Mouse (Mus musculus): ENCODE results near the gene Jade3. TPM values are rescaled to one million over a fixed set of nuclear protein-coding genes. Genes with fewer than 3 reads are reported as not detected.
A peak's percentile ranks its signal among the peaks of the same experiment; 100 is the strongest.

Jade3 gene
- polyA plus RNA-seq, 1 experiment from 2014 or later = 6.2 TPM

DNA sequence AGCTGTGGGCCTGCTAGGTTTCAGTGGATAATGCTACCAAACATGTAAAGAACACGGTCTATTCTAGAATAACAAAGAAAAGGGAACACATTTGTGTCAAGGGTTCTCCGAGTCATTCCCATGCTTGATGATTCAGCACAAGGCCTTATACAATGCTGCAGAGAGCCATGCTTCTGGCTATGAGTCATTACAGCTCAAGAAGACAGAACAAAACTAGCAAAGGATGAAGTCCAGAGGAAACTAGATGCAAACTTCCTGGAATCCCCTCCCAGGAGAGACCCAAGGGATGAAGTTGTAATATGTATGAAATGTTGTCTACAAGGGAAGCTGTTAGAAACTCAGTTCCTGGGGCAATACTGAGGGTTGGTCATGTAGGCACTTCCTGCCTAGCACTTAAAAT lies 7.0 kb upstream of the Jade3 start:
- no peaks in the 10 kb centered on the region for H3K27me3 ChIP-seq (replicated peaks; ENCODE audit: insufficient read depth, low read length)
- no peak overlapping the region for H3K27ac ChIP-seq (ENCODE audit: low read length)
- no peaks in the 10 kb centered on the region for H3K9me3 ChIP-seq (ENCODE audit: low read length)
- ATAC-seq = no peak
- WGBS = 80% methylated on average over 2 of the region's 2 CpGs
- TF ChIP-seq CTCF (IDR thresholded peaks at IDR 0.05) (no peak), EP300 (IDR thresholded peaks at IDR 0.05) (no peak)
- no peak overlapping the region for H3K4me2 ChIP-seq (replicated peaks; ENCODE audit: low read depth, low read length)
- H3K36me3 ChIP-seq (ENCODE audit: insufficient read depth, low read length) = no peaks in the 10 kb centered on the region
- H3K4me3 ChIP-seq (ENCODE audit: low read depth, low read length) = no peak overlapping the region
- no peaks in the 10 kb centered on the region for H3K4me1 ChIP-seq (ENCODE audit: insufficient read depth, low read depth, low read length)
- no peak overlapping the region for H3K9ac ChIP-seq (replicated peaks; ENCODE audit: low read depth)
- DNase-seq (ENCODE audit: low spot score) = peak; percentile 6

DNA sequence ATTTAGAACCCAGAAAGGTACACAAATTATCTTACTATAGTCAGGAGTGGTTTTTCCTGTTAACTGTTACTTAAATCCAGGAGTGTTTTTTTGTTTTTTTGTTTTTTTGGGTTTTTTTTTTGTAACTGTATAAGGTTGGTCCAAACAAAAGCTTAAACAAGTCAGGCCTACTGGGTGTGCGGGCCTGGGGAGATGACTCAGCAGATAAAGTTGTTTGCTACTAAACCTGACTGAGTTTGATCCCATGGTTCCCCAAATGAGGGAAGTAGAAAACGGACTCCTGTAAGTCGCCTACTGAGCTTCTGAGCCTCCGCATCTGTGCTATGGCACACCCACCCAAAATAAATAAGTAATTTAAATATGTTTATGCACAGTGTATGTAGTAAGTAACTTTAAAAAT lies 6.0 kb upstream of the Jade3 start:
- no peak overlapping the region for H3K4me3 ChIP-seq (ENCODE audit: low read depth, low read length)
- TF ChIP-seq EP300 (IDR thresholded peaks at IDR 0.05) (no peak), CTCF (IDR thresholded peaks at IDR 0.05) (no peak)
- no peaks in the 10 kb centered on the region for H3K36me3 ChIP-seq (ENCODE audit: insufficient read depth, low read length)
- H3K27me3 ChIP-seq (replicated peaks; ENCODE audit: insufficient read depth, low read length) = no peaks in the 10 kb centered on the region
- H3K27ac ChIP-seq (ENCODE audit: low read length) = no peak overlapping the region
- no peaks in the 10 kb centered on the region for H3K4me1 ChIP-seq (ENCODE audit: insufficient read depth, low read depth, low read length)
- no peak for ATAC-seq
- no peak overlapping the region for H3K9ac ChIP-seq (replicated peaks; ENCODE audit: low read depth)
- H3K9me3 ChIP-seq (ENCODE audit: low read length) = no peaks in the 10 kb centered on the region
- DNase-seq (ENCODE audit: low spot score) = no peak
- 79% methylated on average over 4 of the region's 4 CpGs for WGBS
- no peak overlapping the region for H3K4me2 ChIP-seq (replicated peaks; ENCODE audit: low read depth, low read length)

DNA sequence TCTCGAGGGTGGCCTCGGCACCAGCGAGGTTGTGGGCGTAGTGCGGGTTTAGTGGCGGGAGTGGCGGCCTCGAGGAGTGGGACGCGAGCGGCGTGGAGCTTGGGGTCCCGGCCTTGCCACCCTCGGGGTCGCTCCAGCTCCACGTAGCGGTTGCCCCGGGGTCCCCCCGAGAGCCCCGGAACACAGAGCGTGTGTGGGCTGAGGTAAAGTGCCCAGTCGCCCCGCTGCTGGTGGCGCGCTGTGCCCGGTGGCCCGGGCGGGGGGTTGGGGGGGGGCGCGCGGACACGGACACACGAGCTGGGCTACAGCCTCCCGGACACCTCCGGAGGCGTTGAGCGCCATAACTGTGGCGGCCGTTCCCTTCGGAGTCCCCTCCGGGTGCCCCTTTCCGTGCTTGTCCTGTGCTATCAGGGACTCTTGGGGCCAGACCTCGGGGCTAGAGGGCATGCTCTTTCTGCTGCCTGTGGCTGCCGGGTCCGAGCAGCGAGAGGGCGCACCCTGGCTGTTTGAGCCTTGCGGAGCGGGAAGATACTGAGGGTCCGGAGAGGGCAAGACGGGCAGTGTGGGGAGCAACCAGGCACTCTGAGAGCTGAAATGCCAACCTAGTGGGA lies 456 bp downstream of the Jade3 start:
- ATAC-seq = peak; percentile 11
- no peaks in the 10 kb centered on the region for H3K9me3 ChIP-seq (ENCODE audit: low read length)
- WGBS = 25% methylated on average over 15 of the region's 51 CpGs

DNA sequence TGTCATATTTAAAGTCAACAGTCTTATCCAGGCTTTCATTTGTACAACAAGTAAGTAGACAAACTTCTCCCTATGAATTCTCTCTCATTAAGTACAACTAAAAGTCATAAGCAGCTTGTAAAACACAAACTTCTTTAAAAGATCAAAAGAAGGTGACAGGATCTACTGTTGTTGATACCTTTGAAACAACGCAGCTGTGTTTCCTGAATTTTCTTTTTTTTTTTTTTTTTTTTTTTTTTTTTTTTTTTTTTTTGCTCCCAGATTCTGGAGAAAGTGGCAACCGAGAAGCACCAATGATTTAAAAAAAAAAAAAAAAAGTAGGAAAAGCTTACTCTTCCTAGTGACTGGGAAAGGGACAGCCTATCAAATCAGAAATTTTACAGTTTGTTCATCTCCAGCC lies 57.7 kb downstream of the Jade3 start:
- WGBS = 48% methylated on average over 2 of the region's 2 CpGs
- TF ChIP-seq CTCF (IDR thresholded peaks at IDR 0.05) = no peak
- TF ChIP-seq EP300 (IDR thresholded peaks at IDR 0.05) = no peak
- no peaks in the 10 kb centered on the region for H3K36me3 ChIP-seq (ENCODE audit: insufficient read depth, low read length)
- no peak overlapping the region for H3K4me2 ChIP-seq (replicated peaks; ENCODE audit: low read depth, low read length)
- DNase-seq (ENCODE audit: low spot score) (no peak), ATAC-seq (no peak)
- H3K27me3 ChIP-seq (replicated peaks; ENCODE audit: insufficient read depth, low read length) = no peaks in the 10 kb centered on the region
- H3K27ac ChIP-seq (ENCODE audit: low read length) = no peak overlapping the region
- no peak overlapping the region for H3K4me3 ChIP-seq (ENCODE audit: low read depth, low read length)
- no peaks in the 10 kb centered on the region for H3K9me3 ChIP-seq (ENCODE audit: low read length)
- no peak overlapping the region for H3K9ac ChIP-seq (replicated peaks; ENCODE audit: low read depth)
- no peaks in the 10 kb centered on the region for H3K4me1 ChIP-seq (ENCODE audit: insufficient read depth, low read depth, low read length)

More for the DNA sequence above, 456 bp downstream of the Jade3 start:
- Histone ChIP-seq H3K4me1 (ENCODE audit: insufficient read depth, low read depth, low read length) (no peaks in the 10 kb centered on the region), H3K27me3 (replicated peaks; ENCODE audit: insufficient read depth, low read length) (no peaks in the 10 kb centered on the region), H3K4me3 (ENCODE audit: low read depth, low read length) (peak overlapping the region; percentile 62), H3K4me2 (replicated peaks; ENCODE audit: low read depth, low read length) (peak overlapping the region; percentile 63), H3K9ac (replicated peaks; ENCODE audit: low read depth) (peak overlapping the region; percentile 55), H3K27ac (ENCODE audit: low read length) (peak overlapping the region; percentile 86), H3K36me3 (ENCODE audit: insufficient read depth, low read length) (no peaks in the 10 kb centered on the region)
- DNase-seq (ENCODE audit: low spot score) = peak; percentile 26
- TF ChIP-seq EP300 (IDR thresholded peaks at IDR 0.05) = no peak
- TF ChIP-seq CTCF (IDR thresholded peaks at IDR 0.05) = peak; percentile 48

DNA sequence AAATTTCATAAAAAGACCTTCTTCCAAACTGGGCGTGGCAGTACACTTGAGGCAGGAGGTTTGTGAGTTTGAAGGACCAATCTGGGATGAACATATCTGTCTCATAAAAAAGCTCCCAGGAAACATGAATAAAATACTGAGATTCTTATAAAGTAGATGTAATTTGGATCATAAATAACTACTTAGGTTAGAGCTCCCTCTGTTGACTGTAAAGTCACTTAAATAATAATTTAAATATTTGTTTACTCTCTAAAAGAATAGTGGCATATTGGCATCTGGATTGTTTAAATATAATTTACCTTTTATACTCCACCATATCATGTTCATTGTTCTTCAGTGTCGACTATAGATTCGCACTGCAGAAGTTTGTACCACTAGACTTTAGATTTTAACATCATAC lies 72.2 kb downstream of the Jade3 start:
- no peak for ATAC-seq
- no peaks in the 10 kb centered on the region for H3K4me1 ChIP-seq (ENCODE audit: insufficient read depth, low read depth, low read length)
- DNase-seq (ENCODE audit: low spot score) = peak; percentile 24
- H3K27ac ChIP-seq (ENCODE audit: low read length) = no peak overlapping the region
- no peak overlapping the region for H3K4me2 ChIP-seq (replicated peaks; ENCODE audit: low read depth, low read length)
- H3K4me3 ChIP-seq (ENCODE audit: low read depth, low read length) = no peak overlapping the region
- H3K36me3 ChIP-seq (ENCODE audit: insufficient read depth, low read length) = no peaks in the 10 kb centered on the region
- no peak overlapping the region for H3K9ac ChIP-seq (replicated peaks; ENCODE audit: low read depth)
- H3K27me3 ChIP-seq (replicated peaks; ENCODE audit: insufficient read depth, low read length) = no peaks in the 10 kb centered on the region
- TF ChIP-seq EP300 (IDR thresholded peaks at IDR 0.05) (no peak), CTCF (IDR thresholded peaks at IDR 0.05) (no peak)
- no peaks in the 10 kb centered on the region for H3K9me3 ChIP-seq (ENCODE audit: low read length)
- 81% methylated on average over 3 of the region's 3 CpGs for WGBS

DNA sequence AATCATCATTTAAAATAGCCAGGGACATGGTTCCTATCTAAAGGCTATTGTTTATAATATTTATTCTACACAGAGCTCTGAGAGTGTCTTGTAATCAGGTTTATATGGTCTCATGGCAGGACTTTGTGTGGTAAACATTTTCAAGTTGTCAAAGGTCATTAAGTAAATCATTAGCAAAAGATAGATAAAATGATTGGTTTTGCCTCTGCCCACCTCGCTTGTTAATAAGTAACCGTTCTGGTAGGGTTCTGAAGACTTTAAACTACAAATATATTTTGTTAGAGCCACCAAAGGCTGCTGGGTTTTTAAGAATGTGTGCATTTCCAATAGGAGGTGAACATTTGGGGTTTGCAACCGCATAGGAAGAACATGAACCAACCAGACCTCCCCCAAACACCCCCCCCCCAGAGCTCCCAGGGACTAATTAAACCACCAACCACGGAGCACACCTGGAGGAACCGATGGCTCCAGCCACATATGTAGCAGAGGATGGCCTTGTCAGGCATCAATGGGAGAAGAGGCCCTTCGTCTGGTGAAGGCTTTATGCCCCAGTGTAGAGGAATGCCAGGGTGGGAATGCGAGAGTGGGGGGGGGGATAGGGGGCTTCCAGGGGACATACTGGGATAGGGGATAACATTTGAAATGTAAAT lies 94.9 kb downstream of the Jade3 start:
- ATAC-seq = no peak
- no peak overlapping the region for H3K9ac ChIP-seq (replicated peaks; ENCODE audit: low read depth)
- DNase-seq (ENCODE audit: low spot score) = no peak
- H3K4me1 ChIP-seq (ENCODE audit: insufficient read depth, low read depth, low read length) = no peaks in the 10 kb centered on the region
- no peaks in the 10 kb centered on the region for H3K27me3 ChIP-seq (replicated peaks; ENCODE audit: insufficient read depth, low read length)
- H3K9me3 ChIP-seq (ENCODE audit: low read length) = no peaks in the 10 kb centered on the region
- H3K36me3 ChIP-seq (ENCODE audit: insufficient read depth, low read length) = no peaks in the 10 kb centered on the region
- TF ChIP-seq CTCF (IDR thresholded peaks at IDR 0.05) (no peak), EP300 (IDR thresholded peaks at IDR 0.05) (no peak)
- no peak overlapping the region for H3K27ac ChIP-seq (ENCODE audit: low read length)
- whole genome bisulfite sequencing = 77% methylated on average over 7 of the region's 7 CpGs
- no peak overlapping the region for H3K4me3 ChIP-seq (ENCODE audit: low read depth, low read length)
- no peak overlapping the region for H3K4me2 ChIP-seq (replicated peaks; ENCODE audit: low read depth, low read length)

All from lung, postnatal 0 days (tissue).